Mouse (Mus musculus): ENCODE data around the gene Rnf145. TPM values are rescaled to one million over a fixed set of nuclear protein-coding genes. Genes with fewer than 3 reads are reported as not detected.
A peak's percentile ranks its signal among the peaks of the same experiment; 100 is the strongest.

Rnf145 gene
- polyA plus RNA-seq, 1 experiment from 2014 or later = 30.5 TPM

DNA sequence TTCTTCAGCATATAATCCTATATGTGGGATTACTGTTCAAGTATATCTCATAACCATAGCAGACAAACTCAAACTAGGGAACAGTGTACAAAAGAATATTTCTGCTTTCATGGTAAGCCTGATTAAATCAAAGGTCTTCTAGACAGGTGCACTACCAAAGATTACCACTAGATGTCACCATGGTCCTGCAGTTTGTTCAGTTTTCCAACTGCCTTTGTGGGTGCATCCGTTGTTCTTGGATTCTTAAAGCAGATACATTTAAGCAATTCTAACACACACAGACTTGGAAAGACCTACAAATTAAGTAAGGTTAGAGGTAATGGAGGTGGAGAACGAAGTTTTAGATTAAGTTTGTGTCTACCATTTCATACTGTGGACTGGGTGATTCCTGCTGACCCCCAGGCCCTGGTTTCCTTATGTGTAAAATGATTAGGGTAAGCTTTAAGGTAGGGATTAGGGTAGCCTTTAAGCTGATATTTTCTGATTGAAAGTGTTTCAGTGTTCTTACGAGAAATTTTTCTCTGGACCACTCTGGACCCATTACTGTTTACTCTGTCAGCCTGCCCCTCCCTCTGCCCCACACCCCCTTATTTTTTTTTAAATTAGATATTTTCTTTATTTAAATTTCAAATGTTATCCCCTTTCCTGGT lies 67.4 kb downstream of the Rnf145 start:
- Histone ChIP-seq H3K9ac (ENCODE audit: low read length) (no peak overlapping the region), H3K4me2 (replicated peaks; ENCODE audit: low read depth) (no peak overlapping the region), H3K27me3 (ENCODE audit: control insufficient read depth, insufficient read depth, low read length) (no peaks in the 10 kb centered on the region), H3K36me3 (ENCODE audit: control insufficient read depth, insufficient read depth, low read length) (no peaks in the 10 kb centered on the region), H3K27ac (replicated peaks) (no peak overlapping the region), H3K4me3 (ENCODE audit: low read depth, low read length) (no peak overlapping the region), H3K4me1 (replicated peaks; ENCODE audit: control insufficient read depth, insufficient read depth) (no peaks in the 10 kb centered on the region), H3K9me3 (ENCODE audit: control insufficient read depth, low read length) (no peaks in the 10 kb centered on the region)
- DNase-seq (ENCODE audit: low spot score) (peak; percentile 38), ATAC-seq (ENCODE audit: low FRiP score, low TSS enrichment) (no peak)
- TF ChIP-seq EP300 (optimal IDR thresholded peaks at IDR 0.05) = no peak
- peak; percentile 95 for TF ChIP-seq CTCF (IDR thresholded peaks at IDR 0.05; ENCODE audit: low read depth)
- WGBS = 8% methylated on average over 3 of the region's 3 CpGs

DNA sequence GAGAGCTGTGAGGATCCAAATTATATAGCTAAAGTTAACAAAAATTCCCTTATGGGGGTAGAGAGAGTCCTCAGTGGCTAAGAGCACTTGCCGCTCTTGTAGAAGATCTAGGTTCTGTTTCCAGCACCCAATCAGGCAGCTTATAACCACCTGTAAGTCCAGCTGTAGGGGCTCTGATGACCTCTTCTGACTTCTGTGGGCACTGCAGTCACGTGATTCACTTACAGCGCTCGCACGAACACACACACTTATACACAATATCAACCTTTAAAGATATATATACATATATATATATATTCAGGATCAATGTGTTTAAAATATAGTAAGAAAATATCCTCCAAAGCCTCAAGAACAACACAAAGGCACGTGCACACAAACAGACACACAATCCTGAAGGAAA lies 74.3 kb downstream of the Rnf145 start:
- ATAC-seq (ENCODE audit: low FRiP score, low TSS enrichment) (no peak), DNase-seq (ENCODE audit: low spot score) (no peak)
- 89% methylated on average over 6 of the region's 6 CpGs for WGBS
- no peak overlapping the region for H3K9ac ChIP-seq (ENCODE audit: low read length)
- no peaks in the 10 kb centered on the region for H3K9me3 ChIP-seq (ENCODE audit: control insufficient read depth, low read length)
- H3K4me2 ChIP-seq (replicated peaks; ENCODE audit: low read depth) = no peak overlapping the region
- H3K4me1 ChIP-seq (replicated peaks; ENCODE audit: control insufficient read depth, insufficient read depth) = no peaks in the 10 kb centered on the region
- H3K36me3 ChIP-seq (ENCODE audit: control insufficient read depth, insufficient read depth, low read length) = no peaks in the 10 kb centered on the region
- H3K27me3 ChIP-seq (ENCODE audit: control insufficient read depth, insufficient read depth, low read length) = no peaks in the 10 kb centered on the region
- H3K4me3 ChIP-seq (ENCODE audit: low read depth, low read length) = no peak overlapping the region
- no peak for TF ChIP-seq EP300 (optimal IDR thresholded peaks at IDR 0.05)
- no peak for TF ChIP-seq CTCF (IDR thresholded peaks at IDR 0.05; ENCODE audit: low read depth)
- no peak overlapping the region for H3K27ac ChIP-seq (replicated peaks)

DNA sequence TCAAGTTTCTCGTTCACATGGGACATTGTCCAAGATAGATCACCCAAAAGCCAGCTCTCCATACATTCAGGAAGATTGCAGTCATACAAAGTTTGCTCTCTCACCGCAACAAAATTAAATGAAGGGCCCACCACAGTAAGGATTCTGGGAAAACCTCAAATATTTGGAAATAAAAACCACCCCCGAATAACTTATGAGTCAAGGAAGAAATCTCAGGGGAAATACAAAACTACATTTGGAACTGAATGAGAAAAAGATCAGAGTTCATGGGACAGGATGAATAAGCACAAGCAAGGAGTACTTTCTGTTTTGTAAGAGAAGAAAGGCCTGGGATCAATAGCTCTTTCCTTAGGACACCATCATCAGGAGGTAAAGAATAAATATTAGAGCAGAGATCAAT lies 76.0 kb downstream of the Rnf145 start:
- no peak overlapping the region for H3K27ac ChIP-seq (replicated peaks)
- H3K4me2 ChIP-seq (replicated peaks; ENCODE audit: low read depth) = no peak overlapping the region
- ATAC-seq (ENCODE audit: low FRiP score, low TSS enrichment) (no peak), DNase-seq (ENCODE audit: low spot score) (no peak)
- 69% methylated on average over 3 of the region's 3 CpGs for WGBS
- H3K9me3 ChIP-seq (ENCODE audit: control insufficient read depth, low read length) = no peaks in the 10 kb centered on the region
- no peak overlapping the region for H3K9ac ChIP-seq (ENCODE audit: low read length)
- TF ChIP-seq CTCF (IDR thresholded peaks at IDR 0.05; ENCODE audit: low read depth) = no peak
- no peak for TF ChIP-seq EP300 (optimal IDR thresholded peaks at IDR 0.05)
- H3K4me3 ChIP-seq (ENCODE audit: low read depth, low read length) = no peak overlapping the region
- no peaks in the 10 kb centered on the region for H3K36me3 ChIP-seq (ENCODE audit: control insufficient read depth, insufficient read depth, low read length)
- H3K27me3 ChIP-seq (ENCODE audit: control insufficient read depth, insufficient read depth, low read length) = no peaks in the 10 kb centered on the region
- H3K4me1 ChIP-seq (replicated peaks; ENCODE audit: control insufficient read depth, insufficient read depth) = no peaks in the 10 kb centered on the region

DNA sequence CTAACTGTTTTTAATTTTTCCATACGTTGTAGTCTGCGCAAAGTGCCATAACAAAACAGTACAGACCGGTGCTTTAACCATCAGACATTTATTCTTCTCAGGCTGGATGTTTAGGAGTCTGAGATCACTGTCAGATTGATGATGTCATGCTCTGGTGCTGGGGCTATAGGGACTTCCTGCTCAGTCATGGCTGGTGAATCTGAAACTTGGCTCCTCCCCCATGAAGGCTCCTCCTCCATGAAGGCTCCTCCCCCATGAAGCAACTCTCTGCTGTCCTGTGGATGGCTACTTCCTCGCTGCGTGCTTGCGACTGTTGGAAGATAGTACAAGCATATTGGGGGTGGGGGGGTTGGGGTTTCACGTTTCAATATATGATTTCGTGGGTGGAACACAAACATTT lies 88.1 kb downstream of the Rnf145 start:
- Histone ChIP-seq H3K4me2 (replicated peaks; ENCODE audit: low read depth) (no peak overlapping the region), H3K9ac (ENCODE audit: low read length) (no peak overlapping the region), H3K4me1 (replicated peaks; ENCODE audit: control insufficient read depth, insufficient read depth) (no peaks in the 10 kb centered on the region; the same call in 1 of the 2 replicates), H3K27me3 (ENCODE audit: control insufficient read depth, insufficient read depth, low read length) (peaks cover 7% of the 10 kb centered on the region; the same call in 1 of the 2 replicates), H3K9me3 (ENCODE audit: control insufficient read depth, low read length) (no peaks in the 10 kb centered on the region), H3K36me3 (ENCODE audit: control insufficient read depth, insufficient read depth, low read length) (no peaks in the 10 kb centered on the region), H3K4me3 (ENCODE audit: low read depth, low read length) (no peak overlapping the region), H3K27ac (replicated peaks) (no peak overlapping the region)
- DNase-seq (ENCODE audit: low spot score) (no peak), ATAC-seq (ENCODE audit: low FRiP score, low TSS enrichment) (no peak)
- TF ChIP-seq CTCF (IDR thresholded peaks at IDR 0.05; ENCODE audit: low read depth) (no peak), EP300 (optimal IDR thresholded peaks at IDR 0.05) (no peak)
- WGBS = 83% methylated on average over 8 of the region's 8 CpGs

DNA sequence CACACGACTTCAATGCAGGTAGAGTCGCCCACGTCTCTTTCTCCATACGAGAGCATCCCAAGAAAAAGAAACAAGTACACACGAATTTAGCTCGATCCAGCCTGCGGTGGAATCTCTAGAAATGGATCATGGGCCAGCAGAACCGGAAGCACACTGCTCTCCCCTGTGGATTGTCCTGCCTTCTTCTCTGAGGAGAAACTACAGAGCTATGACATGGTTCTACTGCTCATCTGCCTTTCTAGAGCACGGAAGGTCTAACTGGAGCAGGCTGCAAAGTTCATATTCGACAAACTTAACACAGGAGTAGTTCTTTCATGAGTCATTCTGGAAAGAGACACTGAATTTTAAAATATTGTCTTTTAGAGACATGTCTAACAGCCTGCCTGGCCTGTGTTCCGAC lies 89.9 kb downstream of the Rnf145 start:
- 77% methylated on average over 11 of the region's 11 CpGs for WGBS
- peaks cover 18% of the 10 kb centered on the region; the same call in 1 of the 2 replicates for H3K27me3 ChIP-seq (ENCODE audit: control insufficient read depth, insufficient read depth, low read length)
- H3K36me3 ChIP-seq (ENCODE audit: control insufficient read depth, insufficient read depth, low read length) = no peaks in the 10 kb centered on the region
- no peak overlapping the region for H3K4me3 ChIP-seq (ENCODE audit: low read depth, low read length)
- H3K27ac ChIP-seq (replicated peaks) = no peak overlapping the region
- no peak for TF ChIP-seq CTCF (IDR thresholded peaks at IDR 0.05; ENCODE audit: low read depth)
- no peak for TF ChIP-seq EP300 (optimal IDR thresholded peaks at IDR 0.05)
- no peak overlapping the region for H3K4me2 ChIP-seq (replicated peaks; ENCODE audit: low read depth)
- no peak overlapping the region for H3K9ac ChIP-seq (ENCODE audit: low read length)
- no peaks in the 10 kb centered on the region for H3K9me3 ChIP-seq (ENCODE audit: control insufficient read depth, low read length)
- no peak for DNase-seq (ENCODE audit: low spot score)
- H3K4me1 ChIP-seq (replicated peaks; ENCODE audit: control insufficient read depth, insufficient read depth) = no peaks in the 10 kb centered on the region; the same call in 1 of the 2 replicates
- no peak for ATAC-seq (ENCODE audit: low FRiP score, low TSS enrichment)

DNA sequence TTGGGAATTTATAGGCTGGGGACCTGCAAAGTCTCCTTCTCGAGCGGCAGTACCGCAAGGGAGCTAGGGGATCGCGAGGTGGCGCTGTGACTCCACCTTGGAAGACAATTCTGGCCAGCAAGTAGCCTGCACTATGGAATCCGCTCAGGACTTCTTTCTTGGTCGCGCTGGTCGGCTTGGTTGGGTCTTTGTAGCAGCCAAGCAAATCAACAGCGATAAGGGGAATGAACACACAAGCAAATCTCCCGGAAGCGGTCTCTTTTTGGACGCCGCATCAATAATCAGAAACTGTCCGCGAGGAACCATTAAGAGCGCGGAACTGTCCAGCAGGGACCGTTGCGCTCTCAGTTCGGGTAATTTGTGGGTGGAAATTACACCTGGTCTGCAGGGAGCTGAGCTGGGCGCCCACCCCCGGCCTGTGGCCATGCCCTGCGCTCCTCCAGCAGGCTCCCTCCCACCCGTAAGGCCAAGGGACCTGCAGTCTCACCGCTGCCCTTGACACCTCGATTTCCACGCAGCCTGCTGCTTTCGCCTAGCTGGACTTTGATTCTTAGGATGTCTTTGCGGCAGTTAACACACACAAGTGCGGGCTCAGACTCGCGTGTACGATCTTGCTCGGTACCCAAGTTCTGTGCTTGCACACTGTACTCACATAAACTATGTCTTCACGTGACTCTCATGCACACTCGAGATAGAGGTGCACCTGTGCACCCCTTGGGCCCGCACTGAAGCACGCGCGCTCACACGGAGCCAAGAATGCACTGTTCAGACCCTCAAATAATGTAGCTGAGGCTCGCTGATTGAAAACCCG lies 92.4 kb downstream of the Rnf145 start:
- Histone ChIP-seq H3K27me3 (ENCODE audit: control insufficient read depth, insufficient read depth, low read length) (peaks cover 20% of the 10 kb centered on the region; the same call in 1 of the 2 replicates), H3K27ac (replicated peaks) (no peak overlapping the region), H3K9me3 (ENCODE audit: control insufficient read depth, low read length) (no peaks in the 10 kb centered on the region), H3K4me2 (replicated peaks; ENCODE audit: low read depth) (peak overlapping the region; percentile 65), H3K9ac (ENCODE audit: low read length) (0 out of 2 replicates have a peak overlapping the region, but pooled peaks have one; percentile 4), H3K36me3 (ENCODE audit: control insufficient read depth, insufficient read depth, low read length) (no peaks in the 10 kb centered on the region), H3K4me3 (ENCODE audit: low read depth, low read length) (peak overlapping the region; percentile 34), H3K4me1 (replicated peaks; ENCODE audit: control insufficient read depth, insufficient read depth) (no peaks in the 10 kb centered on the region; the same call in 1 of the 2 replicates)
- TF ChIP-seq CTCF (IDR thresholded peaks at IDR 0.05; ENCODE audit: low read depth) (peak; percentile 97), EP300 (optimal IDR thresholded peaks at IDR 0.05) (no peak)
- 2% methylated on average over 45 of the region's 45 CpGs for WGBS
- ATAC-seq (ENCODE audit: low FRiP score, low TSS enrichment) = peak; percentile 80
- DNase-seq (ENCODE audit: low spot score) = peak; percentile 89
